Mouse (Mus musculus) urinary bladder, postnatal 0 days (tissue): Measurements from ENCODE around the gene Ugt8a. TPM values are rescaled to one million over a fixed set of nuclear protein-coding genes. Genes with fewer than 3 reads are reported as not detected.

Experiments
- polyA plus RNA-seq: library from polyadenylated mRNA; unstranded; fragments of >200 nt; fragmentation: Nextera tagmentation; extraction: Ambion mirVana; gene quantifications from 2 replicates; pipeline ENCODE4 v1.2.1, GENCODE M21; 2015

Gene Ugt8a
- polyA plus RNA-seq = 0.21 and 0.22 TPM in 2 replicates

DNA sequence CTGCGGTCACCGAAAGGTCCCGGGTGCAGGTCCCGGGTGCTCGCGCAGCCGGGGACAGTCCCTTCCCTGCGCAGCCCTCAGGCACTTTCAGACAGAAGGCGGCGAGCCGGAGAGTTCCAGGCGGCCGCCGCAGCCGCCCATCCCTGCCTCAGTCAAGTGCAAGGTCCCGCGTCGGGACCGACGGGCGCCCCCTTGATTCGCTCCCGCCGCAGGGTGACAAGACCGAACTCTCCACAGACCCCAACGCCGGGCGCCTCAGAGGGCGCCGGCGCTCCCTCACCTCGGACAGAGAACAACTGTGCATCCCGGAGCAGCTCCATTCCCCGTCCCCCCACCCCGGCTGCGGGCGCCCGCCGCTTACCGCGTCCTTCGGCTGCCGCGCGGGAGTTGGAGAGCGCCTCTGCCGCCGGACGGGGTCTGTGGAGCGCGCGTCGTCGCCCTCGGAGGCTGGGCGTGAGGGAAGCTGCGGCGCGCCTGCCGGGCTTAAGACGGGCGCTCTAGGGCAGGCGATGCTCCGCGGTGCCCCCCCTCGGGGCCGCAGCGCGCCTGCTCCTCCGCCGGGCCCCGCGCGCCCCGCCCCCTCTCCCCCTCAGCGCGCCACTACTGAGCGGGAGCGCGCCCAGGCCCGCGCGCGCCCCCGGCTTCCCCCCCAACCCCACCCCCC lies at the start of gene Ugt8a:
Gene Ugt8a, minus strand, starts transcription at position 528 of the 664 bp plus-strand sequence.

